Mouse (Mus musculus) neural tube, embryonic 15.5 days (tissue): Measurements from ENCODE around the gene Lrrc40. TPM values are rescaled to one million over a fixed set of nuclear protein-coding genes. Genes with fewer than 3 reads are reported as not detected.

Experiments
- ATAC-seq: fragments of 200-750 bp; cut with Nextera tagmentation; 2 replicates; pipeline ENCODE4 v1.8.0; 2017; ENCODE audit warnings: mild to moderate bottlenecking, moderate TSS enrichment, moderate library complexity; ENCODE audit not compliant: low FRiP score
- H3K27ac ChIP-seq: fragments of 300-500 bp; sonication (generic); replicated peaks from 2 replicates; pipeline ENCODE4 v1.5.1; 2015; ENCODE audit warnings: mild to moderate bottlenecking, inconsistent platforms
- H3K27me3 ChIP-seq: fragments of 300-500 bp; sonication (generic); replicated peaks from 2 replicates; pipeline ENCODE4 v1.6.1; 2015; ENCODE audit warnings: inconsistent platforms
- H3K36me3 ChIP-seq: fragments of 300-500 bp; sonication (generic); 2 replicates; pipeline ENCODE4 v1.6.1; 2015; ENCODE audit warnings: inconsistent platforms
- H3K4me1 ChIP-seq: fragments of 300-500 bp; sonication (generic); 2 replicates; pipeline ENCODE4 v1.6.1; 2015; ENCODE audit warnings: inconsistent platforms
- H3K4me2 ChIP-seq: fragments of 300-500 bp; sonication (generic); 2 replicates; pipeline ENCODE4 v1.6.1; 2015; ENCODE audit warnings: inconsistent platforms, mild to moderate bottlenecking, moderate library complexity
- H3K4me3 ChIP-seq: fragments of 300-500 bp; sonication (generic); replicated peaks from 2 replicates; pipeline ENCODE4 v1.5.1; 2015; ENCODE audit warnings: mild to moderate bottlenecking, inconsistent platforms
- H3K9ac ChIP-seq: fragments of 300-500 bp; sonication (generic); replicated peaks from 2 replicates; pipeline ENCODE4 v1.6.1; 2015; ENCODE audit warnings: mild to moderate bottlenecking, inconsistent platforms
- H3K9me3 ChIP-seq: fragments of 300-500 bp; sonication (generic); replicated peaks from 2 replicates; pipeline ENCODE4 v1.6.1; 2016; ENCODE audit warnings: inconsistent platforms
- WGBS: fragments of 180-500 bp; shearing (Covaris S2); methylation state at CpG from one replicate; pipeline ENCODE4 v1.1.7; 2015; ENCODE audit warnings: mixed read lengths; 5-methylcytosine and 5-hydroxymethylcytosine counted together
- polyA plus RNA-seq: library from polyadenylated mRNA; unstranded; fragments of >200 nt; fragmentation: Nextera tagmentation; extraction: Ambion mirVana; gene quantifications from 2 replicates; pipeline ENCODE4 v1.2.1, GENCODE M21; 2015

The Lrrc40 gene
- 43.0 and 45.1 TPM in 2 replicates for polyA plus RNA-seq

- peak within 1 kb of the TSS; percentile 90 for H3K4me3 ChIP-seq
- peak; percentile 96 for ATAC-seq
- peak within 1 kb of the TSS; percentile 90 for H3K9ac ChIP-seq
- no peaks in the 10 kb centered on the region for H3K27me3 ChIP-seq
- H3K4me2 ChIP-seq, result peak within 1 kb of the TSS; percentile 71
- H3K4me1 ChIP-seq, result peaks cover 34% of the 10 kb centered on the region
- no peaks in the 10 kb centered on the region for H3K36me3 ChIP-seq
- H3K9me3 ChIP-seq, result no peaks in the 10 kb centered on the region
- whole genome bisulfite sequencing, result under 1% methylated on average over 55 of the region's 55 CpGs
- peak within 1 kb of the TSS; percentile 85 for H3K27ac ChIP-seq
Observed at GRCm38 (mm10) chr3:158036329-158036988, at the start of gene Lrrc40, which contains the start of gene Srsf11. Gene Lrrc40, plus strand, starts transcription at chr3:158036662. Gene Srsf11, minus strand, starts transcription at chr3:158036639.

- Histone ChIP-seq H3K27me3 (no peaks in the 10 kb centered on the region), H3K4me3 (no peak overlapping the region), H3K4me1 (no peaks in the 10 kb centered on the region), H3K9me3 (no peaks in the 10 kb centered on the region), H3K36me3 (0 out of 2 replicates have a peak, but pooled peaks cover 9% of the 10 kb centered on the region), H3K27ac (no peak overlapping the region), H3K4me2 (no peak overlapping the region), H3K9ac (no peak overlapping the region)
- no peak for ATAC-seq
Observed at GRCm38 (mm10) chr3:157993322-157993721, 43.1 kb upstream of the Lrrc40 start.

GRCm38 (mm10) chr3:157995726-157996125 is 40.7 kb upstream of the Lrrc40 start:
- WGBS, result 94% methylated on average over 2 of the region's 2 CpGs

GRCm38 (mm10) chr3:157998742-157999369 is 37.6 kb upstream of the Lrrc40 start:
- no peak overlapping the region for H3K4me2 ChIP-seq
- ATAC-seq, result no peak
- no peak overlapping the region for H3K4me3 ChIP-seq
- no peaks in the 10 kb centered on the region for H3K9me3 ChIP-seq
- H3K9ac ChIP-seq, result no peak overlapping the region
- 63% methylated on average over 1 of the region's 1 CpGs for WGBS
- H3K4me1 ChIP-seq, result no peaks in the 10 kb centered on the region
- no peaks in the 10 kb centered on the region for H3K27me3 ChIP-seq
- no peak overlapping the region for H3K27ac ChIP-seq
- peaks cover 23% of the 10 kb centered on the region for H3K36me3 ChIP-seq

More at GRCm38 (mm10) chr3:157995726-157996125, 40.7 kb upstream of the Lrrc40 start:
- no peak overlapping the region for H3K4me3 ChIP-seq
- 0 out of 2 replicates have a peak, but pooled peaks cover 3% of the 10 kb centered on the region for H3K36me3 ChIP-seq
- no peaks in the 10 kb centered on the region for H3K4me1 ChIP-seq
- H3K9me3 ChIP-seq, result no peaks in the 10 kb centered on the region
- no peak overlapping the region for H3K9ac ChIP-seq
- H3K27ac ChIP-seq, result no peak overlapping the region
- no peaks in the 10 kb centered on the region for H3K27me3 ChIP-seq
- ATAC-seq, result no peak
- H3K4me2 ChIP-seq, result no peak overlapping the region

GRCm38 (mm10) chr3:158008647-158009046 is 27.8 kb upstream of the Lrrc40 start:
- Histone ChIP-seq H3K4me1 (no peaks in the 10 kb centered on the region), H3K9ac (no peak overlapping the region), H3K36me3 (peaks cover 56% of the 10 kb centered on the region), H3K27ac (no peak overlapping the region), H3K9me3 (no peaks in the 10 kb centered on the region), H3K4me3 (no peak overlapping the region), H3K4me2 (no peak overlapping the region), H3K27me3 (no peaks in the 10 kb centered on the region)
- no peak for ATAC-seq
- 86% methylated on average over 1 of the region's 1 CpGs for WGBS

GRCm38 (mm10) chr3:158009762-158010320 is 26.6 kb upstream of the Lrrc40 start:
- Histone ChIP-seq H3K27me3 (no peaks in the 10 kb centered on the region), H3K9ac (no peak overlapping the region), H3K36me3 (peaks cover 56% of the 10 kb centered on the region), H3K27ac (no peak overlapping the region), H3K4me3 (no peak overlapping the region), H3K4me2 (no peak overlapping the region), H3K4me1 (no peaks in the 10 kb centered on the region), H3K9me3 (no peaks in the 10 kb centered on the region)
- no peak for ATAC-seq
- 64% methylated on average over 1 of the region's 1 CpGs for WGBS

- H3K27ac ChIP-seq, result peak overlapping the region; percentile 92
- no peaks in the 10 kb centered on the region for H3K27me3 ChIP-seq
- peak overlapping the region; percentile 70 for H3K4me2 ChIP-seq
- no peaks in the 10 kb centered on the region for H3K9me3 ChIP-seq
- peak overlapping the region; percentile 97 for H3K9ac ChIP-seq
- H3K4me1 ChIP-seq, result peaks cover 32% of the 10 kb centered on the region
- peak; percentile 92 for ATAC-seq
- WGBS, result under 1% methylated on average over 61 of the region's 61 CpGs
- peaks cover 2% of the 10 kb centered on the region; the same call in 1 of the 2 replicates for H3K36me3 ChIP-seq
- peak overlapping the region; percentile 99 for H3K4me3 ChIP-seq
Observed at GRCm38 (mm10) chr3:158031371-158031925, 5.0 kb upstream of the Lrrc40 start.

GRCm38 (mm10) chr3:158032106-158032505 is 4.4 kb upstream of the Lrrc40 start:
- Histone ChIP-seq H3K9ac (peak overlapping the region; percentile 97), H3K9me3 (no peaks in the 10 kb centered on the region), H3K36me3 (no peaks in the 10 kb centered on the region), H3K27ac (peak overlapping the region; percentile 92), H3K4me3 (peak overlapping the region; percentile 99), H3K4me2 (peak overlapping the region; percentile 70), H3K27me3 (no peaks in the 10 kb centered on the region), H3K4me1 (peaks cover 32% of the 10 kb centered on the region)
- WGBS, result 8% methylated on average over 4 of the region's 4 CpGs
- no peak for ATAC-seq

GRCm38 (mm10) chr3:158035866-158036265 is 596 bp upstream of the Lrrc40 start:
- Histone ChIP-seq H3K4me1 (peaks cover 34% of the 10 kb centered on the region), H3K27ac (peak overlapping the region; percentile 85), H3K9ac (peak overlapping the region; percentile 90), H3K4me3 (peak overlapping the region; percentile 90), H3K4me2 (peak overlapping the region; percentile 64), H3K27me3 (no peaks in the 10 kb centered on the region), H3K9me3 (no peaks in the 10 kb centered on the region), H3K36me3 (no peaks in the 10 kb centered on the region)
- WGBS, result 2% methylated on average over 11 of the region's 11 CpGs
- no peak for ATAC-seq

- Histone ChIP-seq H3K27ac (no peak overlapping the region), H3K4me3 (no peak overlapping the region), H3K4me1 (peaks cover 23% of the 10 kb centered on the region), H3K9me3 (no peaks in the 10 kb centered on the region), H3K36me3 (no peaks in the 10 kb centered on the region), H3K4me2 (no peak overlapping the region), H3K9ac (no peak overlapping the region), H3K27me3 (no peaks in the 10 kb centered on the region)
- 85% methylated on average over 3 of the region's 3 CpGs for WGBS
- ATAC-seq, result no peak
Observed at GRCm38 (mm10) chr3:158038106-158038505, 1.6 kb downstream of the Lrrc40 start.

GRCm38 (mm10) chr3:158040755-158041154 is 4.3 kb downstream of the Lrrc40 start:
- WGBS, result 92% methylated on average over 2 of the region's 2 CpGs
- H3K4me3 ChIP-seq, result no peak overlapping the region
- no peak overlapping the region for H3K27ac ChIP-seq
- ATAC-seq, result no peak
- H3K36me3 ChIP-seq, result no peaks in the 10 kb centered on the region
- H3K9me3 ChIP-seq, result no peaks in the 10 kb centered on the region
- no peak overlapping the region for H3K4me2 ChIP-seq
- H3K4me1 ChIP-seq, result peaks cover 8% of the 10 kb centered on the region
- no peak overlapping the region for H3K9ac ChIP-seq
- no peaks in the 10 kb centered on the region for H3K27me3 ChIP-seq
